Mouse (Mus musculus) left cerebral cortex, adult 8-10 months (tissue): Measurements from ENCODE around the gene Tcf12. TPM values are rescaled to one million over a fixed set of nuclear protein-coding genes. Genes with fewer than 3 reads are reported as not detected.

ENCODE experiments used
- DNase-seq, 2 experiments: peaks; one replicate each; pipeline ENCODE4 v3.0.0; 2022; ENCODE audit warnings: low spot score in 2 of 2
- microRNA-seq, 2 experiments: library from miRNA; unstranded; fragments of <30 nt; microRNA quantifications; one replicate each; pipeline ENCODE4 v1.2.0; 2022
- total RNA-seq, 4 experiments: library from RNA; stranded (reverse); gene quantifications; 2 replicates each; pipeline ENCODE4 v1.2.4; 2022

Gene Tcf12
- total RNA-seq, 4 experiments from 2014 or later: 44.5 to 53.5 (median 47.2) TPM

GRCm38 (mm10) chr9:71806422-71806805 is 305.3 kb downstream of the Tcf12 start:
- peak in 1 of 2 experiments; percentile 60 for DNase-seq

GRCm38 (mm10) chr9:71805646-71806421 is 305.8 kb downstream of the Tcf12 start:
- DNase-seq: no peak

- DNase-seq: no peak
Measured at GRCm38 (mm10) chr9:71804116-71804515, 307.6 kb downstream of the Tcf12 start.

GRCm38 (mm10) chr9:71803281-71803680 is 308.4 kb downstream of the Tcf12 start:
- DNase-seq: no peak

GRCm38 (mm10) chr9:71799598-71799997 is 312.1 kb downstream of the Tcf12 start:
- DNase-seq: no peak

- DNase-seq: no peak
Measured at GRCm38 (mm10) chr9:71798176-71798575, 313.5 kb downstream of the Tcf12 start.

Small RNAs within 50 kb of the gene (microRNA-seq; reads per million reads assigned to microRNA genes)
- gene Gm27450: 0 reads per million in 2 experiments

Other genes with a start within 250 kb of the Tcf12 start
- 10 to 100 TPM; 52.8 to 56.3 (median 54.7) TPM for gene Zfp280d, start 163.0 kb upstream of the Tcf12 start, total RNA-seq